Mouse (Mus musculus) urinary bladder, postnatal 14 days (tissue): ENCODE data around the gene Slc38a1.
A peak's percentile ranks its signal among the peaks of the same experiment; 100 is the strongest.

Experiments
- DNase-seq: peaks from one replicate; pipeline ENCODE4 v3.0.0; 2021; ENCODE audit warnings: low spot score

Slc38a1 gene

DNA sequence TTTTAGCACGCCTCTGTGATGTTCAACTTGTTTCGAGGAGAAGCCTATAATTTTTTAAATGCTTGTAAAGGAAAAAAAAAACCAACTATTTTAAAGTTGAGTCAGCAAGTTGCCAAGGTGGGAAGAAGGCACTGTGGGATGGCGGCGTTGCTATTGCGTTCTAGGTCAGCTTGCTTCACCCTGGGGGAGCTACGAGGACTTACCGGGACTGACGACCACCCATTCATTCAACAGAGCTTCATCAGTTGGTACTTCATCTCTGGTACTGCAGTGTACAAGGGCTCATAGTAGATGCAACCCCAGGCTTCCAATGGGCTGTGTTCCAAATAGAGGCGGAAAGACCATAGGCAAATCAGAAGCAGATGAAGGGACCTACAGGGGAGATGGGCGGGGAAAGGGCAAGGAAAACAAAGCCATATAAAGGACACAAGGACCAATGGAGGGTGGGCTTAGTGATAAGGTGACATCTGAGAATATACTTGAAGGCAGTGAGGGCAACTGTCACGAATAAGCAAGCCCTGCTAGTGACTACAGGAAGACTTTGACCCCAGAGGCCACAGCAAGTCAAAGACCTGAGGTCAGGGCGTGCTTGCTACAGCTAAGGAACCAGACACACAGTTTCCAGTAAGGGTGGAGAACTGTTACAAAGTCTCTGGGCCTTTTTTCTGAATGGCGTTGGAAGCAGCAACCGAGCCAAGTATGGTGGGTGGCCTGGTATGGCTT lies 82.0 kb downstream of the Slc38a1 start:
- no peak for DNase-seq

GRCm38 (mm10) chr15:96551569-96552380 lies 90.9 kb downstream of the Slc38a1 start:
- peak; percentile 54 for DNase-seq

- DNase-seq, result no peak
Observed at GRCm38 (mm10) chr15:96551107-96551506, 91.6 kb downstream of the Slc38a1 start.

GRCm38 (mm10) chr15:96548363-96548762 lies 94.3 kb downstream of the Slc38a1 start:
- DNase-seq, result no peak

- DNase-seq, result peak; percentile 54
Observed at GRCm38 (mm10) chr15:96547256-96548195, 95.2 kb downstream of the Slc38a1 start.

GRCm38 (mm10) chr15:96543181-96543828 lies 99.4 kb downstream of the Slc38a1 start:
- DNase-seq, result peak; percentile 65

- DNase-seq, result no peak
Observed at GRCm38 (mm10) chr15:96542135-96542534, 100.6 kb downstream of the Slc38a1 start.

DNA sequence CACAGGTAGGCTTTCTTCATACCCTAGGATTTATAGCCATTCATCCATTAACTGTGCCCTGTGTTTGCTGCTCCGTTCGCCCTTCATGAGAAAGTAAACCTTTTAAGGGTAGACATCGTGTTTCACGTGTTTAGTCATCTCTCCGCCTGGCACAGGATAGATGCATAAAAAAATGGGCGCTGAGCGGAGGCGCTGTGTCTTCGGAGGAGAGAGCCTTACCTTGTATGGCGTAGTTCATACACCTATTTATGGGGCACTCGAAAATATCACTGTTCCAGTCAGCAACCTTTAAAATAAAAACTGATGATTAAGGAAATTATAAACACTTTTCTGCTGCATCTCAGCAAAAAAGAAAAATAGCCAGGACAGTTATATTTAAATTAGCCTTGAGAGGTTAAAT lies 105.4 kb downstream of the Slc38a1 start:
- no peak for DNase-seq

DNA sequence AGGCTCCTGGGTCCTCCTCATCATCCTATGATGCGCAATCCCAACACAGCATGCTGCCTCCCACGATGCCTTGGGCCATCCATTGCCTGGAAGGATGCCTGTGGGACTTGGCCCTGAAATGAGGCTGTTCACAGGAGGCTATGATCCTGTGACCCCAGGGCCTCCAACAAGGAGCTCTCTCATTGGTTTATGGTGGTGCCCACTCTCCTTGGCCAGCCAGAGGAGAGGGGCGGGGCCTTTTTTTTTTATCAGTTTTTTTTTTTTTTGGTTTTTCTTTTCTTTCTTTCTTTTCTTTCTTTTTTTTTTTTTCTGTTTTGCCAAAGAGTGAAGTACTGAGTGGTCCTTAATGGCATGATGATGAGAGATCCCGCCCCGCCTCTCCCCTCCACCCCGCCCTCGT lies 106.3 kb downstream of the Slc38a1 start:
- no peak for DNase-seq

DNA sequence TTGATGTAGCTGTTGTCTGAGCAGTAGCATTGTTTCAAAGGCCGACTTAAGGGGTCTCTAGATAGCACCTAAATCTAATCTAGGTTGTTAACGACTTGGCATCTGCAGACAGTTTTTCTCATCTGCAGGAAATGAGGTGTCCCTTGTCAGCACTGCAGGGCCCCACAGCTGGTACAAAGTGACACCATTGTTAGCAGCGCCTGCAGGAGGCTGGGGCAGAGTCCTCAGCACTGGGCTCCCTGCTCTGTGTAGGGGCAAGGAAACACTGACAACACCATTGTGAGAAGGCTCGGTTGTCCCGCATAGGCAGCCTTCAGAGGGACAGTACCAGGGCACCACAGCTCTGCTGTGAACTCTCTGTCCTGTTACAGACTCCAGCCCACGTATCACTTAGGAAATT lies 115.0 kb downstream of the Slc38a1 start:
- no peak for DNase-seq

DNA sequence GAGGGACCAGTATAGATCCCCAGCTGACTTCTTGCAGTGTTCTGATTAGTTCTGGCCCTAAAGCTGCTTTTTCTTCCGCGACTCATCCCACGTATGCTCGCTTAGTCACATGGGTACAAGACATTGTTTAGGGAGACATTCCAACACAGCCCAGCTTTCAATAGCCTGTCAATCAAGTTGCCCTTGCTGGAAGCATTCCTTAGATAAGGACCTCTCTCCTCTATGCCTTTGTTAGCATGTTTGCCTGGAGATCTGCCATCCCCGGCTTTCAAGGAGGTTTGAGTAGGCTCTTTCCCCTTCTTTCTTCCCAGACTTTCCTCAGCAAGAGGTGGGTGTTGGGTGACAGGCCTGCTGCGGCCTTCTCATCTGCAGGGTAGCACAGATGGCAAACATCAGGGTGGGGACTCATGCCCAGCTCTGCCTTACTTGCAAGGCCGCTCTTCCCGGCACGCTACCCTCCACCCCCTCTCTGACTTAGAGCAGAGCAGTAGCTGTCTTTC lies 118.4 kb downstream of the Slc38a1 start:
- DNase-seq, result no peak
